Mouse (Mus musculus) cerebellum, adult 2 months (tissue): ENCODE data around the gene Arhgap29. TPM values are rescaled to one million over a fixed set of nuclear protein-coding genes. Genes with fewer than 3 reads are reported as not detected.

Experiments
- DNase-seq, 2 experiments: peaks; one replicate each; pipeline ENCODE4 v3.0.0; 2021
- H3K27ac ChIP-seq: fragments of 200-500 bp; 2 replicates; pipeline ENCODE4 v1.5.1; 2012; ENCODE audit warnings: low read length, control low read depth, inconsistent platforms; ENCODE audit not compliant: insufficient read depth
- H3K27me3 ChIP-seq: fragments of 200-500 bp; 2 replicates; pipeline ENCODE4 v1.6.1; 2012; ENCODE audit warnings: inconsistent platforms, mild to moderate bottlenecking, low read length, moderate library complexity; ENCODE audit not compliant: control insufficient read depth, insufficient read depth
- H3K4me1 ChIP-seq: fragments of 200-500 bp; 2 replicates; pipeline ENCODE4 v1.6.1; 2011; ENCODE audit warnings: low read length; ENCODE audit not compliant: control insufficient read depth, insufficient read depth
- H3K4me3 ChIP-seq: fragments of 200-500 bp; replicated peaks from 2 replicates; pipeline ENCODE3; 2011; ENCODE audit warnings: mild to moderate bottlenecking, low read depth, low read length, control low read depth; ENCODE audit not compliant: insufficient read depth
- CTCF ChIP-seq: fragments of 200-500 bp; IDR thresholded peaks from 2 replicates; pipeline ENCODE4 v1.5.1; 2011; ENCODE audit warnings: low read depth, mild to moderate bottlenecking, control low read depth, low read length, moderate library complexity, borderline replicate concordance; ENCODE audit not compliant: insufficient read depth
- POLR2A ChIP-seq: fragments of 200-500 bp; IDR thresholded peaks from 2 replicates; pipeline ENCODE4 v1.6.1; 2011; ENCODE audit warnings: low read length, control low read depth, borderline replicate concordance; ENCODE audit not compliant: insufficient read depth
- WGBS: fragments of 180-500 bp; shearing (Covaris S2); methylation state at CpG from one replicate; pipeline ENCODE4 v1.1.7; 2018; 5-methylcytosine and 5-hydroxymethylcytosine counted together
- polyA plus RNA-seq: library from polyadenylated mRNA; depleted of rRNA; stranded (reverse); fragments of >200 nt; gene quantifications from 2 replicates; pipeline ENCODE4 v1.2.3, GENCODE M21; 2012

The Arhgap29 gene
- polyA plus RNA-seq, 1 experiment = 9.1 TPM

- 77% methylated on average over 6 of the region's 6 CpGs for WGBS
- H3K27ac ChIP-seq = no peak overlapping the region
- no peaks in the 10 kb centered on the region; the same call in 1 of the 2 replicates for H3K27me3 ChIP-seq
- H3K4me1 ChIP-seq = no peaks in the 10 kb centered on the region; the same call in none of the 2 replicates
- no peak for TF ChIP-seq POLR2A
- no peak for TF ChIP-seq CTCF
- no peak for DNase-seq
- H3K4me3 ChIP-seq = no peak overlapping the region
These were observed 88.2 kb downstream of the Arhgap29 start for GRCm38 (mm10) chr3:122040522-122040921.

- 63% methylated on average over 8 of the region's 8 CpGs for WGBS
- TF ChIP-seq CTCF = no peak
- TF ChIP-seq POLR2A = no peak
- H3K4me3 ChIP-seq = no peak overlapping the region
- no peaks in the 10 kb centered on the region; the same call in 1 of the 2 replicates for H3K27me3 ChIP-seq
- no peaks in the 10 kb centered on the region; the same call in none of the 2 replicates for H3K4me1 ChIP-seq
- DNase-seq = no peak
- H3K27ac ChIP-seq = no peak overlapping the region
These were observed 90.8 kb downstream of the Arhgap29 start for GRCm38 (mm10) chr3:122043102-122043501.

GRCm38 (mm10) chr3:122043799-122044547 lies 91.6 kb downstream of the Arhgap29 start, which contains the start of gene Abca4:
Gene Abca4, plus strand, starts transcription at chr3:122044443.
- WGBS = 22% methylated on average over 26 of the region's 26 CpGs
- H3K27ac ChIP-seq = no peak within 1 kb of the TSS
- no peaks in the 10 kb centered on the region; the same call in 1 of the 2 replicates for H3K27me3 ChIP-seq
- TF ChIP-seq CTCF (no peak), POLR2A (no peak)
- H3K4me1 ChIP-seq = no peaks in the 10 kb centered on the region; the same call in none of the 2 replicates
- no peak for DNase-seq
- H3K4me3 ChIP-seq = no peak within 1 kb of the TSS

- no peaks in the 10 kb centered on the region; the same call in none of the 2 replicates for H3K4me1 ChIP-seq
- no peaks in the 10 kb centered on the region; the same call in 1 of the 2 replicates for H3K27me3 ChIP-seq
- no peak overlapping the region for H3K27ac ChIP-seq
- 49% methylated on average over 10 of the region's 10 CpGs for whole genome bisulfite sequencing
- no peak overlapping the region for H3K4me3 ChIP-seq
- TF ChIP-seq CTCF = no peak
- no peak for TF ChIP-seq POLR2A
- peak in 1 of 2 experiments; percentile 12 for DNase-seq
These were observed 93.9 kb downstream of the Arhgap29 start for GRCm38 (mm10) chr3:122046187-122046620.

GRCm38 (mm10) chr3:122047402-122047801 lies 95.1 kb downstream of the Arhgap29 start:
- TF ChIP-seq CTCF (no peak), POLR2A (no peak)
- no peak for DNase-seq
- Histone ChIP-seq H3K27me3 (no peaks in the 10 kb centered on the region; the same call in 1 of the 2 replicates), H3K4me1 (no peaks in the 10 kb centered on the region; the same call in none of the 2 replicates), H3K27ac (no peak overlapping the region), H3K4me3 (no peak overlapping the region)
- 76% methylated on average over 7 of the region's 7 CpGs for WGBS

GRCm38 (mm10) chr3:122047921-122048861 lies 95.8 kb downstream of the Arhgap29 start:
- 17% methylated on average over 17 of the region's 17 CpGs for WGBS

GRCm38 (mm10) chr3:122049158-122049557 lies 96.8 kb downstream of the Arhgap29 start:
- TF ChIP-seq POLR2A (no peak), CTCF (no peak)
- H3K4me3 ChIP-seq = no peak overlapping the region

More at GRCm38 (mm10) chr3:122047921-122048861, 95.8 kb downstream of the Arhgap29 start:
- no peaks in the 10 kb centered on the region; the same call in 1 of the 2 replicates for H3K27me3 ChIP-seq
- DNase-seq = peak; percentile 41 to 46
- H3K27ac ChIP-seq = no peak overlapping the region
- H3K4me1 ChIP-seq = no peaks in the 10 kb centered on the region; the same call in none of the 2 replicates
- TF ChIP-seq POLR2A (no peak), CTCF (no peak)
- H3K4me3 ChIP-seq = no peak overlapping the region

More at GRCm38 (mm10) chr3:122049158-122049557, 96.8 kb downstream of the Arhgap29 start:
- 37% methylated on average over 6 of the region's 6 CpGs for WGBS
- no peaks in the 10 kb centered on the region; the same call in 1 of the 2 replicates for H3K27me3 ChIP-seq
- no peak for DNase-seq
- no peaks in the 10 kb centered on the region; the same call in 1 of the 2 replicates for H3K4me1 ChIP-seq
- H3K27ac ChIP-seq = no peak overlapping the region
